Mouse (Mus musculus) 416B (cell line): Measurements from ENCODE around the gene Smpx.

Experiments
- DNase-seq: peaks from one replicate; pipeline ENCODE4 v3.0.0; 2011; ENCODE audit warnings: low read depth

The Smpx gene

GRCm38 (mm10) chrX:157698862-157699261 lies at the start of gene Smpx:
Gene Smpx (plus strand): TSS chrX:157698910.
- DNase-seq = no peak

GRCm38 (mm10) chrX:157655047-157655446 lies 43.7 kb upstream of the Smpx start:
- DNase-seq = no peak

GRCm38 (mm10) chrX:157657356-157657755 lies 41.4 kb upstream of the Smpx start:
- DNase-seq = no peak

GRCm38 (mm10) chrX:157671820-157672219 lies 26.9 kb upstream of the Smpx start:
- DNase-seq = peak; percentile 2

GRCm38 (mm10) chrX:157674667-157675350 lies 23.9 kb upstream of the Smpx start:
- no peak for DNase-seq

GRCm38 (mm10) chrX:157691186-157691585 lies 7.5 kb upstream of the Smpx start:
- DNase-seq = no peak

GRCm38 (mm10) chrX:157697591-157698135 lies 1.0 kb upstream of the Smpx start:
- DNase-seq = no peak

- DNase-seq = no peak
These were observed 8.5 kb downstream of the Smpx start for GRCm38 (mm10) chrX:157707236-157707635.

- no peak for DNase-seq
These were observed 10.0 kb downstream of the Smpx start for GRCm38 (mm10) chrX:157708616-157709280.

- no peak for DNase-seq
These were observed 21.2 kb downstream of the Smpx start for GRCm38 (mm10) chrX:157719907-157720306.

GRCm38 (mm10) chrX:157730622-157731341 lies 32.1 kb downstream of the Smpx start:
- DNase-seq = no peak

GRCm38 (mm10) chrX:157731658-157732314 lies 33.1 kb downstream of the Smpx start:
- DNase-seq = peak; percentile 80

GRCm38 (mm10) chrX:157732346-157732745 lies 33.6 kb downstream of the Smpx start:
- DNase-seq = no peak

GRCm38 (mm10) chrX:157733836-157734235 lies 35.1 kb downstream of the Smpx start:
- no peak for DNase-seq

GRCm38 (mm10) chrX:157734341-157734740 lies 35.6 kb downstream of the Smpx start:
- no peak for DNase-seq

- DNase-seq = no peak
These were observed 49.3 kb downstream of the Smpx start for GRCm38 (mm10) chrX:157747815-157748544.

- no peak for DNase-seq
These were observed 55.8 kb downstream of the Smpx start for GRCm38 (mm10) chrX:157754559-157754958.

- DNase-seq = no peak
These were observed 63.8 kb downstream of the Smpx start for GRCm38 (mm10) chrX:157762542-157762941.

- no peak for DNase-seq
These were observed 103.0 kb downstream of the Smpx start for GRCm38 (mm10) chrX:157801669-157802068.
